Mouse (Mus musculus): ENCODE results near the gene Slit2.

Slit2 gene

GRCm38 (mm10) chr5:47982941-47983701, at the start of gene Slit2:
Slit2 (plus strand) TSS chr5:47983138.
- DNase-seq (ENCODE audit: low read depth, low spot score), result peak; percentile 85

GRCm38 (mm10) chr5:47938586-47939372, 44.2 kb upstream of the Slit2 start:
- DNase-seq (ENCODE audit: low read depth, low spot score), result no peak

GRCm38 (mm10) chr5:47956451-47956850, 26.5 kb upstream of the Slit2 start:
- no peak for DNase-seq (ENCODE audit: low read depth, low spot score)

- DNase-seq (ENCODE audit: low read depth, low spot score), result no peak
Observed at GRCm38 (mm10) chr5:47975795-47976194, 7.1 kb upstream of the Slit2 start.

- peak; percentile 47 for DNase-seq (ENCODE audit: low read depth, low spot score)
Observed at GRCm38 (mm10) chr5:47979371-47979770, 3.6 kb upstream of the Slit2 start.

GRCm38 (mm10) chr5:47980459-47980858, 2.5 kb upstream of the Slit2 start:
- DNase-seq (ENCODE audit: low read depth, low spot score), result peak; percentile 25

- DNase-seq (ENCODE audit: low read depth, low spot score), result no peak
Observed at GRCm38 (mm10) chr5:47981951-47982350, 987 bp upstream of the Slit2 start.

- DNase-seq (ENCODE audit: low read depth, low spot score), result peak; percentile 44
Observed at GRCm38 (mm10) chr5:47983746-47984583, 1.0 kb downstream of the Slit2 start.

GRCm38 (mm10) chr5:47984584-47985197, 1.8 kb downstream of the Slit2 start:
- no peak for DNase-seq (ENCODE audit: low read depth, low spot score)

- peak; percentile 30 for DNase-seq (ENCODE audit: low read depth, low spot score)
Observed at GRCm38 (mm10) chr5:47985198-47985631, 2.3 kb downstream of the Slit2 start.

GRCm38 (mm10) chr5:47985901-47986670, 3.1 kb downstream of the Slit2 start:
- DNase-seq (ENCODE audit: low read depth, low spot score), result peak; percentile 53

- no peak for DNase-seq (ENCODE audit: low read depth, low spot score)
Observed at GRCm38 (mm10) chr5:47990926-47991325, 8.0 kb downstream of the Slit2 start.

- DNase-seq (ENCODE audit: low read depth, low spot score), result peak; percentile 61
Observed at GRCm38 (mm10) chr5:48003708-48004415, 20.9 kb downstream of the Slit2 start.

- peak; percentile 52 for DNase-seq (ENCODE audit: low read depth, low spot score)
Observed at GRCm38 (mm10) chr5:48005533-48005932, 22.6 kb downstream of the Slit2 start.

- no peak for DNase-seq (ENCODE audit: low read depth, low spot score)
Observed at GRCm38 (mm10) chr5:48006059-48006458, 23.1 kb downstream of the Slit2 start.

GRCm38 (mm10) chr5:48023441-48023840, 40.5 kb downstream of the Slit2 start:
- DNase-seq (ENCODE audit: low read depth, low spot score), result no peak

- no peak for DNase-seq (ENCODE audit: low read depth, low spot score)
Observed at GRCm38 (mm10) chr5:48034875-48035274, 51.9 kb downstream of the Slit2 start.

GRCm38 (mm10) chr5:48038033-48038432, 55.1 kb downstream of the Slit2 start:
- peak; percentile 43 for DNase-seq (ENCODE audit: low read depth, low spot score)

- no peak for DNase-seq (ENCODE audit: low read depth, low spot score)
Observed at GRCm38 (mm10) chr5:48048986-48049751, 66.2 kb downstream of the Slit2 start.
